Mouse (Mus musculus) layer of hippocampus, postnatal 14 days (tissue): ENCODE results near the gene Pofut1. TPM values are rescaled to one million over a fixed set of nuclear protein-coding genes. Genes with fewer than 3 reads are reported as not detected.

Experiments used
- DNase-seq, 2 experiments: peaks; one replicate each; pipeline ENCODE4 v3.0.0; 2021 to 2022; ENCODE audit warnings: low spot score in 2 of 2, mixed read lengths in 1 of 2
- long read RNA-seq, 2 experiments: library from polyadenylated mRNA; stranded (forward); transcript quantifications; one replicate each; pipeline ENCODE4 v2.0.0; 2021
- total RNA-seq, 2 experiments: library from RNA; stranded (reverse); gene quantifications; 2 replicates each; pipeline ENCODE4 v1.2.3; 2021

The Pofut1 gene
- 10 to 100 TPM; 16.0 to 18.0 TPM for total RNA-seq
- long read RNA-seq, experiment 1, partial matches to known transcripts = 0 of 7 reads
- long read RNA-seq, experiment 1, other reads (novel, unspliced or antisense) = 7 of 7 reads
- long read RNA-seq, experiment 2, full-length matches to known transcripts = 2 of 9 reads
- long read RNA-seq, experiment 2, partial matches to known transcripts = 0 of 9 reads
- long read RNA-seq, experiment 2, other reads (novel, unspliced or antisense) = 7 of 9 reads

DNA sequence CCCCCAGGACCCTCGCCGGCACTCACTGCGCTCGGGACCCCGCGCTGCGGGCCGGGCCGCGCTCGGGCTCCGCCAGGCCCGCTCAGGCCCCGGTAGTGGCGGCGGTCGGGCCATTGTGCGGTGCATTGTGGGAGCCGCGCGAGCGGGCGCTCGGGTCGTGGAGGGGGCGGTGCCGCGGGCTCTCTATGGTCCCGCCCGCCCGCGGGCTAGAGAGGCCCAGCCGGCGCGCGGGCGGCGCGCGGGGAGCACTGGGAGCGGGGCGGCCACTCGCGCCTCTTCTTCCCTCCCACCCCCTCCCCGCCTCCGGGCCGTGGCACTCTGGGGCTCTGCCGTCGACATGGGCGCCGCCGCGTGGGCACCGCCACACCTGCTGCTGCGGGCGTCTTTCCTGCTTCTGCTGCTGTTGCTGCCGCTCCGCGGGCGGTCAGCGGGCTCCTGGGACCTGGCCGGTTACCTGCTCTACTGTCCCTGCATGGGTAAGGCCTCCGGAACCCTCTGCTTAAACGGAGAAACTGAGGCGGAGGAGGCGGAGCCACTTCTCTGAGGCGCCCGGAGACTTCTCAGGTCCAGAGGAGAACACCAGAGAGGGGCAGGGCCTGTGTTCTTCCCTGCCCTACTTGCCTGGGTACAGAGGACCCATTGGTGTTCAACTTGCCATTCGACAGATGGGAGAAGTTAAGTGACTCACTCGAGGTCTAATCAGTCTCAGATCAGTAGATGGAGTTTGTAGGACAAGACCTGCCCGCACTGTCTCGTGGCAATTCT is at the start of gene Pofut1, which contains the start of gene Plagl2:
Pofut1 (plus strand) TSS at position 284 of the 765 bp plus-strand sequence.
Plagl2 (minus strand) TSS at position 177 of the 765 bp plus-strand sequence.
- DNase-seq = peak; percentile 77 to 90

GRCm38 (mm10) chr2:153194255-153194654 is 47.1 kb upstream of the Pofut1 start:
- DNase-seq = no peak

- no peak for DNase-seq
Observed at GRCm38 (mm10) chr2:153198485-153198884, 42.8 kb upstream of the Pofut1 start.

- DNase-seq = no peak
Observed at GRCm38 (mm10) chr2:153199114-153199513, 42.2 kb upstream of the Pofut1 start.

DNA sequence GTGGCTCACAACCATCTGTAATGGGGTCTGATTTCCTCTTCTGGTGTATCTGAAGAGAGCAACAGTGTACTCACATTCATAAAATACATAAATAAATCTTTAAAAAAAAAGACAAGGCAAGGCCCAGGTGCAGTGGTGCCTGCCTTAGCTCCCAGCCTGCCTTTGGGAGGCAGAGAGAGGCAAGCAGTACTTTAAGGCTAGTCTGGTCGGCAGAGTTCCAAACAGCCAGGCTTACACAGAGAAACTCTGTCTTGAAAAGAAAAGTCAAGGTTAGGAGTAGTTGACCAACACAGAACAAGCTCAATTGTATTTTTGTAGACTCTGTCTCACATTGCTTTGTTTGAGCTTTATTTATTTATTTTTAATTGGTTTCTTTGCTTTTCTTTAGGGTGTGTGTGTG is 38.6 kb upstream of the Pofut1 start:
- no peak for DNase-seq

- DNase-seq = no peak
Observed at GRCm38 (mm10) chr2:153208149-153208548, 33.2 kb upstream of the Pofut1 start.

- no peak for DNase-seq
Observed at GRCm38 (mm10) chr2:153209286-153209685, 32.0 kb upstream of the Pofut1 start.

- DNase-seq = no peak
Observed at GRCm38 (mm10) chr2:153211451-153211850, 29.9 kb upstream of the Pofut1 start.

DNA sequence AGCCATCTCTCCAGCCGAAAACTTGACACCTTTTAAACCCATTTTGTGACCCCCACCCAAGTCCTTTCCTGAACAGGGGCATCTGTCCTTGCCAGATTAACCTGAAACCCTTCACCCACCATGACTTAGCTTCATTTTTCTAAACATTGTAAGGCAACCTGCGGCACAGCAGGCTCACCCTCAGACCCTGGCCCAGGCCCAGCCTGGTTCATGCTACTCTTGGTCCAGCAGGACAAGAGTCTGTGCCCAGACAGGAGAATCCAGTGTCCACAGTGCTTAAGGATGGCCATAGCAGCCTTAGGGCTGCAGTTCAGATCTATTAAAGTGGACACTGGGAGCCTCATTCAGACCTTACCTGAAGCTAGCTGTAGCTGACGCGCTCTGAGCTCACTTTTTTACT is 28.0 kb upstream of the Pofut1 start:
- no peak for DNase-seq

DNA sequence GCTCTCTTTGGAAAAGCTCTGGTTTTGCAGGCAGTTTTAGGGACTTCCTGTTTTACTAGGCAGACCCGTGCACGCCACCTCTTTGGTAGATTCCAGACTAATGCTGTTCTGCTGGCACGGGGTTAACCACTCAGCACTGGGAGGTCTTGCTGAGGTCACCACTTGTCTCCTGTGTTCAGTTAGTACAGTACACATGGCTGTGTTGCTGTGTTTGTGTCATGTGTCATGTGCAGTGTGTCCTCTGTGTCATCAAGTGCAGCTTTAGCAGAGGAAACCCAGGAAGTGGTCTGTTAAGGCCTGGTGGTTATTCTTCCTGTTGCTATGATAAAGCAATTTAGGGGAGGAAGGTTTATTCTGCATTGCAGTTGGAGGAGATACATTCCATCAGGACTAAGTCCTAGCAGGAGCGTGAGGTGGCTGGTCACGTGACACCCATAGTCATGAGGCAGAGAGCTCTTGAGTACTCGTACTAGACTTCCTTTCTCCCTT is 26.5 kb upstream of the Pofut1 start:
- DNase-seq = no peak

DNA sequence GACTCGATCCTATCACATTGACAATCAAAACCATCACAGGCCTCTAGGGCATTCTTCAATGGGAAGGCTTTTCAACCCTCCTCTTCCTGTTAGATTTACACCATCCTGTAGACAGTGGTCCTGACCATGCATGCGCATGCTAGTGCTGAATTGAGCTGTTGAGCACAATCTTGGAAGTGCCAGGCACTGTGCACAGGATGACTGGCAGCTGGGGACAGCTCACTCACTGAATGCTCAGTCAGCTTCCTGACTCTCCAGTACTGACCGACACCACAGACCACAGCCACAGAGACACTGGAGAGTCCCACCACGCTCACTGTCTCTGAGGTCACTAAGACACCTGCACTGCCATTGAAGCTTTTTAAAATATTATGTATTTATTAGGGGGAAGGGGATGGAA is 25.9 kb upstream of the Pofut1 start:
- DNase-seq = no peak

DNA sequence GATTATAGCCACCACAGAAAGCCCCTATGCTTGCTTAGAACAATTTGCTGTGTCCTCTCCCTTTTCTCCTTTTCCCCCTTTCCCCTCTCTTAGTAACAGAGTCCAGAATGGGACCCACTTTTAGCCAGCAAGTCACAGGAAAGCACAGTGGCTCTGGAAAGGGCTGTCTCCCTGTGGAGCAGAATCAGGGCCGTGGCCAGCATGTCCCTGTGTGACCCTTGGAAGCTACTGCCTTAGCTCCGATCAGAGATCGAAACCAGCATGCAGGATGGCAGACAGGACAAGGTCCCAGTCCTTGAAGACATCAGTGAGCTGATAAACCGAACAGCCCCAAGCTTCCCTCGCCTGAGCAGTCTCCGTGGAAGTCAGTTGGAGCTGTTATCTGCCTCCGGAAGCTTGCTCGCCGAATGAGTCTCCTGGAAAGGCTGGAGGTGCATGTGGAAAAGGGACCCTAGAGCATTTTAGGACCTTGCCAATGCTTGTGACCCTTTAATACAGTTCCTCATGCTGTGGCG is 23.4 kb upstream of the Pofut1 start:
- no peak for DNase-seq

GRCm38 (mm10) chr2:153218516-153218915 is 22.8 kb upstream of the Pofut1 start:
- no peak for DNase-seq

- no peak for DNase-seq
Observed at GRCm38 (mm10) chr2:153221620-153222019, 19.7 kb upstream of the Pofut1 start.

GRCm38 (mm10) chr2:153222130-153222529 is 19.2 kb upstream of the Pofut1 start:
- no peak for DNase-seq

GRCm38 (mm10) chr2:153222566-153222965 is 18.8 kb upstream of the Pofut1 start:
- DNase-seq = no peak

GRCm38 (mm10) chr2:153224946-153225594 is 16.3 kb upstream of the Pofut1 start, which contains the start of gene Tspyl3:
Tspyl3 (minus strand) TSS chr2:153225441.
- DNase-seq = peak; percentile 59 to 63

DNA sequence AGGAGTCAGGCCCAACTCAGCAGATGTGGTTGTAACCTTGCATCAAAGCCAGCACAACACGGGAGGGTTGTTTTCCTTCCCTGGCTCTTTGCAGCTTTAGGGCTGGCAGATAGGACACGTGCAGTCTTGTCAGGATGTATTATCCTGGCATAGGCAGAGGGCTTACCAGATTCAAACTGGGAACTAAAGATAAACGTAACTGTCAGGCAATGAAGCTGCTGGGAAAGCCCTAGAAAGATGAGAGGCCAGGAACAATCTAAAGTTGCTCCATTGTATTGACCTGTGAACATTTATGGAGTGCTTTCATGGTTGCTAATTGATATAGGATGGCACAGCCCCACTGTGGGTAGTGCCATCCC is 15.8 kb upstream of the Pofut1 start:
- no peak for DNase-seq

GRCm38 (mm10) chr2:153227959-153228358 is 13.4 kb upstream of the Pofut1 start:
- no peak for DNase-seq

DNA sequence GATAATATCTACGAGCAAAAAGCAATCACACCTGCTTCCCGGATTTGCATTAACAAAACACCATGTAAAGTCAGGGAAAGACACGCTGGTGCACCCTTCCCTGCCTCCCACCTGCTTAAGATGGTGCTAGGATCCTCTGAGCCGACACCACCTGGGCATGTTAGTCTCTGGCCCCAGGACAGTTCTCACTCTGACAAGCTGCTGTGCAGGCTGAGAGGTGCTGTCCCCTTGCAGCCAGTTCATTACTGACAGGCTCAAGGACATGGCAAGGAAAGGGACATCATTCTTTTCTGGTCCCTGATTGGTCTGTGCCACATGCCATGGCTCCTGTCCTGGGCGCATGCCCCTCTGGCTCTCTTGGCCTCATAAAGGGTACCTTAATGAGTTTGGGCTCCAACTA is 12.8 kb upstream of the Pofut1 start:
- no peak for DNase-seq

DNA sequence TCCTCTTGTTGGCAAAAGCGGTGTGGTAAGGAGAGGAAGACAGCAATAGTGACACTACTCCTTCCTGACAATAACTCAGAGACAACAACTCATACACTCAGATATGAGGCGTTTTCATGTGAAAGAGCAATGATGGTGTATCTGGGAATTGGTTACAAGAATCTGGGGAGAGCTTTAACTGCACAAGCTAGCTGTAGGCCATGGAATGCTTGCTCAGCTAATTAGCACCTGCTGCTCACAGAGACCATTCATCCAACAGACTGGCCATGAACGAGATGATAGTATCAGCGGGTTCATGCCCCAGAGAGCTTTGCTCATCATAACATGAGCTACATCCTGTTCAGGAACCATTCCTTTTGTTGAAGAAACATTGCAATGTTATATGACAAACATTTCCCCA is 4.1 kb upstream of the Pofut1 start:
- DNase-seq = no peak

- no peak for DNase-seq
Observed at GRCm38 (mm10) chr2:153237891-153238290, 3.4 kb upstream of the Pofut1 start.
